Mouse (Mus musculus) left cerebral cortex, postnatal 25 days (tissue): ENCODE data around the gene Arhgap27. TPM values are rescaled to one million over a fixed set of nuclear protein-coding genes. Genes with fewer than 3 reads are reported as not detected.
"Not testable (repeated sequence)": the region's sequence is repeated elsewhere in the genome, so short reads cannot be mapped to it uniquely, and the experiment has no call there.

Source experiments
- DNase-seq, 2 experiments: peaks; one replicate each; pipeline ENCODE4 v3.0.0; 2022; ENCODE audit warnings: low spot score in 2 of 2, mixed read lengths in 1 of 2
- intact Hi-C: fragments of 180-260 bp; cut with DNase I; formaldehyde crosslinking; loops from one replicate; pipeline ENCODE4 v1.15.1; 2025
- total RNA-seq, 2 experiments: library from RNA; stranded (reverse); gene quantifications; 2 replicates each; pipeline ENCODE4 v1.2.3; 2021

The Arhgap27 gene
- total RNA-seq, 2 experiments from 2014 or later = 7.9 to 12.4 TPM

DNA sequence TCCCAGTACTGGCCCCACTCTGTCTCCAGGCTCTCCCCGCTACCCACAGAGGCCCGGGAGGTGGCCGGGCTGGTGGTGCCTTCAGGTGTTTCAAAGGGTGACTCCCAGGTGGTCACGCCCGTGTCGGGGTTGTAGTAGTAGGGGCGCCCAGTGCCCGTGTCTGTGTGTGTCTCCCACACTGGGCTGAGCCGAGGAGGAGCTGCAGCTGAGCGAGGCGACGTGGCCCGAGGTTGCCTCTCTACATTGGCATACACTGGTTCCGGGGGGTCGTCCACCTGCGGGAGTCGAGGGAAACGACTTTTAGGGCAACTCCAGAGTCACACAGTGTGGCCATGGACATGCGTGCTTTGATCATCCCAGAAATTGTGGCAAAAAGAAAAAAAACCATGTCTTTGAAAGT is 23.4 kb downstream of the Arhgap27 start:
- no peak for DNase-seq
- intact Hi-C loops = no loop called here

GRCm38 (mm10) chr11:103339414-103340119 is 23.9 kb downstream of the Arhgap27 start:
- no peak for DNase-seq
- intact Hi-C loops = no loop called here

DNA sequence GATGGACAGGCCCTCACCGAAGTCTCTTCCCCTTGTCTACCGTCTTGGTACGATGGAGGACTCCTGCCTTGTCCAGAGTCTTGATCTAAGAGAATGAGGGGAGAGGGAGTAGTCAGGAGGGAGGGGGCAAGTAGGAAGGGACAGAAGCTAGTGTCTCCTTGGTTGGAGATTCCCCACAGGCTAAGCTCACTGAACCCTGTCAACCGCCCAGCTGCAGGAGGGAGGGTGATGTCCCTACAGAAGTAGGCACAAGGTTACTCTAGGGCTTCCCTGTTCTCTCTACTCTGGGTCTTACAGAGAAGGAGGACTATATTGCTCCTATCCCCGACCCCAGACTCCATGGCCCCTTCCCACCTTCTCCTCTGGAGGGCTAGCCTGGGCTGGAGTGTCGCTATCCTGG is 24.8 kb downstream of the Arhgap27 start:
- intact Hi-C loops = no loop called here
- no peak for DNase-seq

DNA sequence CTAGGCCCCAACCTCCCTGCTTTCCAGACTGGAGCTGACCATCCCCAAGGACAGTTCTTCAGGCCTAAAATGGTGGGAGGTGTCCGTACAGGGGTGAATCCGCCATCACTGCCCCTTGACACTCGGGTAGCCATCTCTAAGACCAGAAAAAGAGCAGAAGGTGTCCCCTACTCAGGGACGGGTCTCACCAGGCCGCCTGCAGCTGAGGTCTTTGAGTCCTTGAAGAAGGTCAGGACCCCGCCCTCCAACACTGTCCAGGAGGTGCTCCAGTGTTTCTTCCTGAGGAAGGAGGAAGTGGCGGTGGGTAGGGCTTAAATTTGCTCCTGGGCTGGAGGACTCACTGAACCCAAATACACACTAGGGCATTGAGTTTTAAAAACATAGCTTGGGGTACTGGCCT is 25.4 kb downstream of the Arhgap27 start:
- intact Hi-C loops = no loop called here
- no peak for DNase-seq

GRCm38 (mm10) chr11:103337180-103337579 is 26.3 kb downstream of the Arhgap27 start:
- no peak for DNase-seq
- intact Hi-C loops = no loop called here

DNA sequence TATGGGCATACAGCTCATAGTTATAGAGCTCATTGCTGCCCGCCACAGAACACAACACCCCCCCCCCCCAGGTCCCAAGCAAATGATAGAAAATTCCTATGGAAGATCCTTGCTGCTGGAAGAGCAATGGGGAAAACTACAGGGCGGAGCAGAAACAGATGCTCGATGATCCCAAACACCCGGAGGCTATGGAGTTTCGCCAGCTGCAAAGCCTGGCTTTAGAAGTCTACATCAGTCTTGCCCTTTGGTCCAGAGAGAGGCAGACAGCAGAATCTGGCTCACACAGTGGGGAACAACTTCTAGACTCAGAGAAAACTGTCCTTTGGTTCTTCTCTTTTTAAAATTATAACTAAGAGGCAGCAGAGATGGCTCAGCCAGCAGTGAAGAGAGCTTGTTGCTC is 27.9 kb downstream of the Arhgap27 start:
- intact Hi-C loops = no loop called here
- no peak for DNase-seq

DNA sequence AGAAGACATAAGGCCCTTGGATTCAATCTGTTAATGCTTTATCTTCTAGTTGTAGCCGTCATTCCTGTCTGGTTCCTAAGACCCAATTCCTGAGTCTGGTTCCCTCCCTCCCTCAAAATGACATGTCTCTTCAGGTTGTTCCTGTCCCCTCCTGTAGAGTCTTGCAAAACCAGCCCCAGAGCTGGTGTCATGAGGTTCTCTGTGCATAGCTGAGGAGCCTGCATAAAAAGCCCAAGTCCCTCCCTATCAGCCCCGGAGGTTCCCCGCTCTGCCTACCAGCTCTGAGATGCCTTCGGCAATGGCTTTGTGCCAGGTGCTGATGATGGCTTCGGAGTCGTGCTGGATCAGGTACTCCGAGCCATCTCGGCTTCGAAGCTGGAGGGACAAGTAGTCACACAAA is 28.6 kb downstream of the Arhgap27 start:
- DNase-seq = no peak
- intact Hi-C loops = no loop called here

DNA sequence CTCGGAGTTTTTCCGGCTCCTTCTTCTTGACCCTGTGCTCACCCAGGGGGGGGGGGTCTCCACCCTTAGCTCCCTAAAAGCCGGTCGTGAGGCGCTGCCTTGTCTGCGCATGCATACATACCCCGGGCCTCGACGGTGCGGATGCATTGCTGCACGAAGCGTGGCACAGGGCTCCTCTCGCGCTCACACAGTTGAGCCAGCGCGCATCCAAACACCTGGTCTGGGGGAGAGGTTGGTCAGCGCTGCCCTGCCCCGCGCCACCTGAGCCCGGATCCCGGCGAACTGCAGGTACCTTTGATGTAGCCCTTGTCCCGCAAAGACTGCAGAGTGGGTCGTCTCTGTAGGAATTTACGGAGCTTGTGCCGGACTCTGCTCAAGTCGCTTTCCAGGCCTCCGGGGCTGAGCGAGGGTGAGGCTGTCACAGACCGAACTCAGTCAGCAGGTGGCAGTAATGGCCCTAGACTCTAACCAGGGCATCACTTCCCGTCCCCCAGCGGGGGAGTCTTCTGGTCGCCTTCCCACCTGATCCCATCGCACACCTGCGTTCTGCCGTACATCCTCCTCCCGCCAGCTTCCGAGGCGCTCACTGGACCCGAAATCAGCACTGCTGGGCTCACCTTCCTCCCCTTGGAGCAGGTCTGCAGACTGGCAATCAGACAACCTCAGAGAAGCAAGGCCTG is 29.6 kb downstream of the Arhgap27 start:
- intact Hi-C loops = loop anchor here (2.0 kb wide), 2 partner anchors 27 to 221 kb away; no protein-coding TSS in a partner anchor

DNA sequence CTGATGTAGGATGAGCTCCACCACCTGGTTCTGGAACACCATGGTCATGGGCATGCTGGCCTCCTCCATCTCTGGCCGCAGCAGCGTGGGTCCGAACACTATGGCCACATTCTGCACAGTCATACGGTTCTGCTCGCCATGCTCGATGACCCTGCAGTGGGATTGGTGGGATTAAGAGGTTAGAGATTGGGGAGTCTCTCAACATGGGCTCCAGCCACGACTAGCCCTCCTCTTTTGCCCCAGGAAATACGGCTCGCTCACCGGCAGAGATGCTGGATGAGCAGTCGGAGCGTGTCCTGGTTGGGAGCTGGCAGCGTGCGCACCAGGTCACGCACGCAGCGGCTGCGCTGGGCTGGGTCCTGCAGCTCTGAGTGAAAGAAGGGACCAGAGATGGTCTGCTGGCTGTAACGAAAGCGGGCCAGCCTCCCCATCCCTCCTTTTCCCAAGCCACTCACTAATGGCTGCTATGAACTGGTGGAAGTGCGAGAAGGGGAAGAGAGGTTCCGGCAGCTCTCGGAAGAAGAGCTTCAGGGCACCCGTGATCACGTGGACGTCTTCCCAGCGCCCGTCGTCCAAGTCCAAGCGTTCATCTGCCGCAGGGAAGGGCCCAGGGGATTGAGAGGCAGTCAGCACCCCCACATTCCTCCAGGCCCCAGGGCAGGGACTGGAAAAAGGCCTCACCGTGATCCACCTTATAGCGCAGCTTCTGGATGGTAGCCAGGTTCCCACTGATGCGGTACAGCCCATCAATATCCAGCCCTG is 30.4 kb downstream of the Arhgap27 start:
- intact Hi-C loops = loop anchor here (2.0 kb wide), 2 partner anchors 28 to 222 kb away; no protein-coding TSS in a partner anchor
- no peak for DNase-seq

More for the DNA sequence above, 29.6 kb downstream of the Arhgap27 start:
- peak in 1 of 2 experiments; percentile 42 for DNase-seq

GRCm38 (mm10) chr11:103332186-103332889 is 31.2 kb downstream of the Arhgap27 start:
- peak; percentile 60 to 83 for DNase-seq
- intact Hi-C loops = loop anchor here (2.0 kb wide), 2 partner anchors 28 to 222 kb away; no protein-coding TSS in a partner anchor

- intact Hi-C loops = loop anchor here (2.0 kb wide), 2 partner anchors 29 to 223 kb away; no protein-coding TSS in a partner anchor
- no peak for DNase-seq
Observed at GRCm38 (mm10) chr11:103331502-103332185, 31.8 kb downstream of the Arhgap27 start.

DNA sequence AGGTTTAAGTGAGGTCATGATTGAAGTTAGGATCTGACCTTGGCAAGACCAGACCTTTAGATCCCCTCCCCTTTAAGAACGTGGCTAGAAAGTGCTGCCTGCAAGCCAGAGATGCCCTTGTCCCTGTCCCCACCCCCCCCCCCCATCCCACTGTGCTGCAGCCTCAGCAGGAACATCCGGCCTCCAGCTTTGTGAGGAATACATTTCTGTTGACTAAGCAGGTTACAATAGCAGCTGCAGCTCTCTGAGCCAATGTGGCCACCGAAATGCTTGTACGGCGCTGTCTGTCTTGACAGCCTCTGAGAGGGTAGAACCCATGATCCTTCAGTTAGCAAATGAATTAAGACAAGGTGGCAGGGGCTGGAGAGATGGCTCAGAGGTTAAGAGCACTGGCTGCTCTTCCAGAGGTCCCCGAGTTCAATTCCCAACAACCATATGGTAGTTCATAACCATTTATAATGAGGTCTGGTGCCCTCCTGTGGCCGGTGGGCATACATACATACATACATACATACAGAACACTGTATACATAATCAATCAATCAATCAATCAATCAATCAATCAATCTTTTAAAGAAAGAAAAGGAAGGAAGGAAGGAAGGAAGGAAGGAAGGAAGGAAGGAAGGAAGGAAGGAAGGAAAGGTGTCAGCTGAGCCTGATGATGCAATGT is 32.7 kb downstream of the Arhgap27 start:
- DNase-seq = no peak
- intact Hi-C loops = no loop called here

GRCm38 (mm10) chr11:103326950-103327349 is 36.5 kb downstream of the Arhgap27 start:
- intact Hi-C loops = loop anchor here (2.0 to 5.0 kb wide), 3 partner anchors 60 to 224 kb away; partner anchors contain the start of genes Hexim1 and Map3k14
- DNase-seq = peak; percentile 80 to 82

DNA sequence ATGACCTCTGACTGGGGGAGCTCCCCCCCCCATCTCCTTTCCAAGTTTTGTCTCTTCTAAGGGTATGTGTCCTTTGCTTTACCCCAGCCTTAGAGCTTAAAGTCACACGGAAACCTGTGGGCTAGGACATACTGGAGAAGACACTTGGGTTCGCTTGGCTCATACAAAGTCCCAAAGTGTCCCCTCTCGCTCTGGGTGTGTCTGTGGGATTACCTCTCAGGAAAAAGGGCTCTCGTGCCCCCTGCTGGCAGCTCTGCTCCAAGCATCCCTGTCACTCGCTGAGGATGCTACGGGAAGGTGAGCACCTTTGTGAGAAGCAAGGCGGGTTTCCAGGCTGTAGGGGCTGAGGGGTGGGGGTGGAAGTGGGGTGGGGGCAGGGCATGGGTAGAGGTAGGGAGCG is 38.3 kb downstream of the Arhgap27 start:
- intact Hi-C loops = loop anchor here (1.0 to 5.0 kb wide), 4 partner anchors 58 to 208 kb away; partner anchors contain the start of genes Hexim1 and Map3k14
- peak; percentile 59 to 75 for DNase-seq

GRCm38 (mm10) chr11:103324723-103325122 is 38.8 kb downstream of the Arhgap27 start:
- intact Hi-C loops = loop anchor here (1.0 to 5.0 kb wide), 4 partner anchors 57 to 207 kb away; partner anchors contain the start of genes Hexim1 and Map3k14
- DNase-seq = no peak

DNA sequence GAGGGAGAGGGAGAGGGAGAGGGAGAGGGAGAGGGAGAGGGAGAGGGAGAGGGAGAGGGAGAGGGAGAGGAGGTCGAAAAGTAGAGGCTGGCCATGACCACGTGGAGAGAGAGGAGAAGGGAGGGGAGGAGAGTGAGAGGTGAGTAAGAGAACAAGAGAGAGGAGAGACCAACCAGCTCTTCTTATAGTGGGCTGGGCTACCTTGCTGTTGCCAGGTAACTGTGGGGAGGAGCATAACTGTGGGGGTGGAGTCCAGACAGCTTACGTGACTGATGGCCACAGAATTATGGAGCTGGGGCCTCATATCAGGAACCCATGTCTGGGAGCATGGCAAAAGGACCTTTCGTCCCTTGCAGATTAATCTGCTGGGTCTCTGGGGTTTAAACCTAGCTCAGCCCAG is 40.7 kb downstream of the Arhgap27 start:
- intact Hi-C loops, DNase-seq: not testable (repeated sequence)

- no peak for DNase-seq
- intact Hi-C loops = no loop called here
Observed at GRCm38 (mm10) chr11:103320646-103321045, 42.8 kb downstream of the Arhgap27 start.

GRCm38 (mm10) chr11:103320196-103320595 is 43.3 kb downstream of the Arhgap27 start:
- intact Hi-C loops = no loop called here

More at GRCm38 (mm10) chr11:103320196-103320595, 43.3 kb downstream of the Arhgap27 start:
- no peak for DNase-seq
